Mouse (Mus musculus) effector memory CD4-positive, alpha-beta T cell, adult 5 months (primary cell): Measurements from ENCODE around the gene Ephb3. TPM values are rescaled to one million over a fixed set of nuclear protein-coding genes. Genes with fewer than 3 reads are reported as not detected.

Experiments
- polyA plus RNA-seq: library from polyadenylated mRNA; unstranded; fragments of 100-300 nt; shearing (Covaris generic); gene quantifications from one replicate; pipeline ENCODE4 v1.2.1, GENCODE M21; 2017

The Ephb3 gene
- not detected for polyA plus RNA-seq

DNA sequence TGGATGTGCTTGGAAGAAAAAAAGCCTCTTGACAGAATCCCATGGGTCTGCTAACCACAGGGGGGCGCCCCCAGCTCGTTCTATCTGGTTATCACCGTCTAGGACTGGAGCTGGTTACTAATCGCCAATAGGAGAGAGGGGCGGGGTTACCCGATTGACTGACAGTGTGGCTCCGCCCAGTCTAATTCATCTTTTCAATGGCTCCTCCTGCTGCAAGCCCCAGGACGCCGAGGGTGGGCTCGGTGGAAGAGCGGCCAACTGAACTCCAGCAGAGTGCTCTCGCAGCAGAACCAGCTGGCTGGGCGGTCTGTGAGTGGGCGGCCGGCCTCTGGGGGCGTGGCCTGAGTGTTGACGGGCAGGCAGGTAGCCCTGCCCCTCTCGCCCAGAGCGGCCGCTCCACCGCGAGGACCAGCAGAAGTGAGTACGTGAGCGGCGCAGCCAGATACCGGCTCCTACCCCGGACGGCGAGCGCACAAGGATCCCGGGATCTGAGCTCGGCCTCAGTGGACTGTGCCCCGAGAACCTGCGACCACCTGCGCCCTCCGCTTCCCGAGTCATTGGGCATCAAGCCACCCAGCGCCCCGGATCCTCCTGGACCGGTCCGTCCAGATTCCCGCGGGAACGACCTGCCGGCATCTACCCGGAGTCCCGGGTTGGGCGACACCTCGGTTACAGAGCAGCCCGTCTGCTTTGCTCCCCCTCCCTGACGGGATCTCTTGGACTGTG is at the start of gene Ephb3:
TSS of gene Ephb3 (plus strand) at position 389 of the 726 bp plus-strand sequence.

Other genes starting within 250 kb of the Ephb3 start
- gene Teddm3, start 50.8 kb upstream of the Ephb3 start, polyA plus RNA-seq: not detected
- 17.4 TPM for gene Vps8, start 218.4 kb downstream of the Ephb3 start, polyA plus RNA-seq